Mouse (Mus musculus) gastrocnemius, postnatal 14 days (tissue): ENCODE data around the gene Camkv. TPM values are rescaled to one million over a fixed set of nuclear protein-coding genes. Genes with fewer than 3 reads are reported as not detected.
A peak's percentile ranks its signal among the peaks of the same experiment; 100 is the strongest.

Source experiments
- DNase-seq: peaks from one replicate; pipeline ENCODE4 v3.0.0; 2021; ENCODE audit warnings: mixed read lengths
- intact Hi-C: fragments of 180-260 bp; cut with DNase I; formaldehyde crosslinking; loops from one replicate; pipeline ENCODE4 v1.15.1; 2025; ENCODE audit warnings: low total_unique reads
- total RNA-seq, 2 experiments: library from RNA; stranded (reverse); gene quantifications; 2 replicates each; pipeline ENCODE4 v1.2.3; 2021

Camkv gene
- total RNA-seq, 2 experiments from 2014 or later = 0.16 to 0.24 TPM

- intact Hi-C loops = loop anchor here (5.0 kb wide), 1 partner anchor 34 kb away; the partner anchor contains the start of gene Traip
Observed at GRCm38 (mm10) chr9:107917895-107918608, 17.4 kb upstream of the Camkv start.

GRCm38 (mm10) chr9:107918884-107919283 is 16.6 kb upstream of the Camkv start:
- no peak for DNase-seq
- intact Hi-C loops = loop anchor here (5.0 kb wide), 1 partner anchor 33 kb away; the partner anchor contains the start of gene Traip

More at GRCm38 (mm10) chr9:107917895-107918608, 17.4 kb upstream of the Camkv start:
- no peak for DNase-seq

DNA sequence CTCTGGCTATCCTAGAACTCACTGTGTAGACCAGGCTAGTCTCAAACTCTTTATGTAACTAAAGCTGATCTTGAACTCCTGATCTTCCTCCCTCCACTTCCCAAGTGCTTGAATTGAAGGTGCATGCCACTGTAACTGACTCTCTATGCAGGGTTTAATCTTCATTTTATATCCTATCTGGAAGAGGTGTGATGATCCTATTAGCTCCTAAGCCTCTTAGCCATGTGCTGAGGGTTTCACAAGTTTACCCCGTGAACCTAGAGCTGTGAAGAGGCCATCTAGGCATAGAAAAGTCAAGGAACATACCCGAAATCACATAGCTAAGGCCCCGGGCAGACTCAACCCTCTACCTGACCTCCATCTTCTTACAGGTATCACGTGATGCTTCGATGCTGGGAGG is 16.0 kb upstream of the Camkv start:
- no peak for DNase-seq
- intact Hi-C loops = loop anchor here (5.0 kb wide), 1 partner anchor 33 kb away; the partner anchor contains the start of gene Traip

DNA sequence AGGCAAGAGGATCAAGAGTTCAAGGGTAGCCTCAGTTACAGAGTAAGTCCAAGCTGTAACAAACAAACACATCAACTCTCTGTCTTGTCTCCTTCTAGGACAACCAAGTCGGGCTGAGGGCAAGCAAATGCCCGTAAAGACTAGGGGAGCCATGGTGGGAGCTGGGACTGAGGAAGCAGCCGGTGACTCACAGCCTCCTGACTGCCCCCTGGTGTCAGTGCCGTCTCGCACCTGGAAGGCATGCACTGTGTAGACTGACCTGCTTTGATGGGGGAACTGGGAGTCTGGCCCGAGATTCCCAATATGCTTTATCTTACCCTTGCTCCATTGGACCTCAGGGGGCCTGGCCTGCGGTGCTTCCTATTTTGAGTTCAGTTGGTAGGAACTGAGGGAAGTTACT is 12.5 kb upstream of the Camkv start:
- intact Hi-C loops = no loop called here
- DNase-seq = peak; percentile 54

DNA sequence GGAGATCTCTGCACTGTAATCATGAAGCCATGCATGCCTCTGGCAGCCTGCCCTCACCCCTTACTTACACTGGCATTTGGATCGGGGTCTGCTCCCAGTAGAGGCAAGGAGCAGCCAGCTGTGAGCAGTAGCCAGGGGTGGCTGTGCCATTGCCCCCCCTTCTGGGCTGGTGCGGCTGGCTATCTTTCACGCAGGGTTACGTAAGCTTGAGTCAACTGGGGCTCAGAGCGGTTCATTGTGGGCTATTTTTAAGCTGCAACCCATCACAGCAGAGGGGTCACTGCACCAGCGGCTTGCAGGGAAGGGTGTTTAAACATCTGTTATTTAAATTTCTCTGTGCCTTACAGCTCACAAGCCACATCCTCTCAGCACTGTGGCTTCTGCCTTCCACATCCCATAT is 11.5 kb upstream of the Camkv start:
- intact Hi-C loops = no loop called here
- DNase-seq = peak; percentile 51

GRCm38 (mm10) chr9:107925251-107925650 is 10.2 kb upstream of the Camkv start:
- no peak for DNase-seq

DNA sequence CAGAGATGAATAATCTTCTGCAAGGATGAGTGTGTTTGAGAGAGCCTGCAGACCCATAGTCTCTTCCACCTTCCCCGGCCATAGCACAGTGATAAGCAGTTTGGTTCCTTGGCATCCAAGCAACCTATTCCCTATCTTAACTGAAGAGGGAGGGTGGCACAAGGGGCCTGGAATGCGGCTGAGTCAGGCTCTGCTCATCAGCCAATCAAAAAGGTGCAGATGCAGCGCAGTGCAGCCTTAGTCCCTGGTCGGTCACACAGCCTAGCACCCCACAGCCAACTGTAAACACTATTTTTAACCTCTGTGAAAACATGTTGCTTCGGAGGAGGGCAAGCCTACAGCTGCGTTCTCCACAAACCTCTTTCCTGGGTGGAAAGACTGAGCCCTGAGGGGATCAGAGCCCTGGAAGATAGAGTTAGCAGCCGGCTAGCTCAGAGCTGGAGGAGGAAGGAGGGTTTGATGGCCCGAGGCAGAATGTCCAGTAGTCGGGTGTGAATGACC is 8.5 kb upstream of the Camkv start:
- no peak for DNase-seq
- intact Hi-C loops = no loop called here

More at GRCm38 (mm10) chr9:107925251-107925650, 10.2 kb upstream of the Camkv start:
- intact Hi-C loops = no loop called here

- no peak for DNase-seq
- intact Hi-C loops = no loop called here
Observed at GRCm38 (mm10) chr9:107927749-107928148, 7.7 kb upstream of the Camkv start.

DNA sequence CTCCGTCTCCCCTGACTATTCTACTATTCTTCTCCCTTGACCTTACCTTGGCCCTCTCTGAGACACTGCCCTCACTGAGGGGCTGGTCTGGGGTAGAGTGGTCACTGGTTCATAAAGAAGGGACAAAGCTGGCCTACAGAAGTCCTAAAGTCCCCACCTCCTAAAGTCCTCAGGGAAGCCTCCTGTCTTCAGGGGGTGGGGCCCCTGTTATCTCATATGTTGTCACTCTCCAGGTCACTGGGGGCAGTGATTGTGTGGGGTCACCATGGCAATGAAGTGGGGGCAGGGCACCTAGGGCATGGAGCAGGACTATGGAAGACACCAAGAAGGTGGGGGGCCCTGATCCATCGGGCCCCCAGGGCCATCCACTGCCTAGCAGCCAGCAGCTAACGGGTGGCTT is 7.3 kb upstream of the Camkv start, which contains the start of gene Actl11:
Actl11 (plus strand) TSS at position 301 of the 400 bp plus-strand sequence.
- no peak for DNase-seq
- intact Hi-C loops = no loop called here

GRCm38 (mm10) chr9:107932221-107932620 is 3.3 kb upstream of the Camkv start:
- no peak for DNase-seq

GRCm38 (mm10) chr9:107934146-107934545 is 1.3 kb upstream of the Camkv start:
- no peak for DNase-seq
- intact Hi-C loops = no loop called here

More at GRCm38 (mm10) chr9:107932221-107932620, 3.3 kb upstream of the Camkv start:
- intact Hi-C loops = no loop called here

GRCm38 (mm10) chr9:107935790-107936214 is 328 bp downstream of the Camkv start:
- intact Hi-C loops = no loop called here
- DNase-seq = no peak

- no peak for DNase-seq
- intact Hi-C loops = no loop called here
Observed at GRCm38 (mm10) chr9:107936215-107936822, 845 bp downstream of the Camkv start.

DNA sequence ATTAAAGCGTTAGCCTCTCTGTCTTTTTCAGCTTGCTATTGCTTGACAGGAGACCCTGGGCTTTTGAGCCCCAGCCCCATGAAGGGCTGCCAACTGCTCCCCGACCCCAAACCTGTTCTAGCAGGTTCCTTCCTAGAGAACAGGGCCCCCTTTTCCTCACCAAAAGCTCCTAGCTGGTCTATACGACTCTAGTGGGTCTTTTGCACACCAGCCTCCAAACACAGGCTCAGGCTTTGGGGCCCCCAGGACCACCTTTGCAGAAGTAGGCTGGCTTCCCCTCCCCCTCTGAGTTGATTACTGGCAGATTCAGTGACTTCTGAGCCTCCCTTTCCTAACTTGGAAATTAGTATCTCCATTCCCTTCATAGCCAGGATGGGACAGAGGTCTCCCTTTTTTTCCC is 1.4 kb downstream of the Camkv start:
- intact Hi-C loops = no loop called here
- DNase-seq = no peak

- intact Hi-C loops = no loop called here
- DNase-seq = peak; percentile 56
Observed at GRCm38 (mm10) chr9:107947241-107948194, 12.0 kb downstream of the Camkv start.

- intact Hi-C loops = no loop called here
- no peak for DNase-seq
Observed at GRCm38 (mm10) chr9:107949184-107949921, 13.9 kb downstream of the Camkv start.

DNA sequence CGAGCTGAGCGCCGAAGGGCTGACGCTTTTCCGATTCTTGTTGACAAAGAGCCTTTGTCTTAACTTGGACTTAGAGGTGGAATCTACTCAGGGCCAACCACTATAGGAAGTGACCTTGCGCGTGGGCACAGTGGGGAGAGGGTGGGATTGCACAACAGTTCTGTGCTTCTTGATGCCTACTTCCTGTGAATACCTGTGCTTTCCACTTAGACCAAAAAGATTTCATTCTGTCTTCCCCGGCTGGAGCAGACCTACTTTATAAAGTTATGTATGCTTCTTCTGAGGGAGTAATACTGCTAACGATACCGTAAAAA is 14.4 kb downstream of the Camkv start, which contains the start of gene Traip:
Traip (plus strand) TSS at position 215 of the 314 bp plus-strand sequence.
- DNase-seq = no peak
- intact Hi-C loops = loop anchor here (5.0 kb wide), 2 partner anchors 33 to 48 kb away; no protein-coding TSS in a partner anchor

DNA sequence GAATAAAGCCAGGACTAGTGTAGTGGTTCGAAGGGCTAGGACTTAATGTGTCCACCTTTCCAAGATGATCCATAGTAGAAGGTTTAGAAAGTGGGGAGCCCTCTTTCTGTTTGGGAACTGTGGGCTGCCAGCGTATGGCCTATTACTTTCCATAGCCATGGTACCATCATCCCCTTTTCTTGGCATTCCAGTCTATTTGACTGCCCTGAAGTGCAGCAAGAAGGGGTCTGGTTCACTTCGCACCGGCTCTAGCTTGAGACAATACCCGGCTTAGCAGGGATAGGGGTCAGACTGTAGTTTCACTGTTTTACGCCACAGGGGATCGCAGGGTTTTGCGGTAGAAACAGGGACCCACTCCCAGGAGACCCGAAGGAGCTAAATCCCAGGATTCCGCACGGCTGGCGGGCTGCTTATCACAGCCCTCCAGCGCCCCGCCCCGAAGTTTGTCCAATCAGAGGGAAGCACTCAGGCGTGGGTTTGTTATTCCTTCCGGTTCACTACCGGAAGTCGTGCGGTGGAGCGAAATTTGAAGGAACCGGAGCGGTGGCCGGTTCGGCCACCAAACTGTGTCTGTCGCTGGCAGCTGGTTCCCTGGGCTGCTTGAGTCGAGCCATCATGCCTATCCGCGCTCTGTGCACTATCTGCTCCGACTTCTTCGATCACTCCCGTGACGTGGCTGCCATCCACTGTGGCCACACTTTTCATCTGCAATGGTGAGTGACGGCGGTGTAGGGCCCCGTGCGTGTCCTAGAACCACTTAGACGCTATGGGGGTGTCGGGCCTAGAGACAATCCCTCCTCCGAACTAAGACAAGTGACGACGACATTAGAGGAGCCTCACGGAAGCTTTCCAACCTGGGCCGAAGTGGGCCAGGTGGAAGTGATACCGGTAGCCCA is 15.2 kb downstream of the Camkv start:
- intact Hi-C loops = loop anchor here (5.0 kb wide), 2 partner anchors 33 to 48 kb away; no protein-coding TSS in a partner anchor
- DNase-seq = peak; percentile 93
